Mouse (Mus musculus): ENCODE measurements around the gene Ube2j2.

DNA sequence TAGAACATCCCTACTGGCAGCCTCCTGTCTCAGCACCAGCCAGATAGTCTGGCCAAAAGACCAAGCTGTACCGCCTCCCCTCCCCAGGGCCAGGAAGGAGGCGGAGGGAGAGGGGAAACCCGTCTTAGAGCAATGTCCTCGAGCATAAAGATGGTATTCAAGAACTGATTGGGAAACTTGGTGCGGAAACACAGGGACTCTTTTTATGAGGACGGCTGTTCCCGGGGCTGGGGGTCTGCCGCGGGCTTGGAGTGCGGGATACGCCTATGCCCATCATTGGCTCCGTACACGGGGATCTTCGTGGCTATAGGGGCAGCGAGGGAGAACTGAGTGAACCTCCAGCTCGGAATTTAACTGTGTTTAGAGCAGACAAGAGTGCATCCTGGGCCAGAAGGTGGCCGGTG lies 580 bp upstream of the Ube2j2 start:
- TF ChIP-seq CTCF (IDR thresholded peaks at IDR 0.05), result no peak
- TF ChIP-seq EP300 (IDR thresholded peaks at IDR 0.05), result no peak

All from lung, postnatal 0 days (tissue).